Mouse (Mus musculus): ENCODE data around the gene Sec31b.
A peak's percentile ranks its signal among the peaks of the same experiment; 100 is the strongest.

Sec31b gene

GRCm38 (mm10) chr19:44475268-44475667, 70.4 kb downstream of the Sec31b start:
- DNase-seq (ENCODE audit: low spot score), result no peak

DNA sequence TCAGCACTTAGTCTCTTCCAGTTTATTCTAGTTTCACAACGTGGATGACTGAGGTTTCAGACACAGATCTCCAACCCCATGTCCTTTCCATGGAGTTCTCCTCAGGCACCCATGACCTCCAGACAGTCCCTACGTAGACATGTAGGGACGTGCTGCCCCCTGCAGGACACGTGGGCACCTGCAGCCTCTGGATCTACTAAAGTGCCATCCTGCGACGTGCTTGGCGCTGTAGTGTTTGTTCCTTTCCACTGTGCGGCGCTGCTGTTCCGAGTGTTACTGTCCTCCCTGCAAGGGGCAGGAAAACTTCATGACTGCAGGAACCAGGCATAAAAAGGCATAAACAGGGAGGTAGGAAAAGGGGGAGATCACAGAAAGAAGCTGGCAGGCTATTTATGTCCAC, 71.5 kb downstream of the Sec31b start:
- peak; percentile 71 for DNase-seq (ENCODE audit: low spot score)
